Mouse (Mus musculus): ENCODE data around the gene Ddx58.

Gene Ddx58

GRCm38 (mm10) chr4:40180046-40180445 is 59.6 kb downstream of the Ddx58 start:
- DNase-seq = no peak

GRCm38 (mm10) chr4:40178584-40178983 is 61.0 kb downstream of the Ddx58 start:
- no peak for DNase-seq

DNA sequence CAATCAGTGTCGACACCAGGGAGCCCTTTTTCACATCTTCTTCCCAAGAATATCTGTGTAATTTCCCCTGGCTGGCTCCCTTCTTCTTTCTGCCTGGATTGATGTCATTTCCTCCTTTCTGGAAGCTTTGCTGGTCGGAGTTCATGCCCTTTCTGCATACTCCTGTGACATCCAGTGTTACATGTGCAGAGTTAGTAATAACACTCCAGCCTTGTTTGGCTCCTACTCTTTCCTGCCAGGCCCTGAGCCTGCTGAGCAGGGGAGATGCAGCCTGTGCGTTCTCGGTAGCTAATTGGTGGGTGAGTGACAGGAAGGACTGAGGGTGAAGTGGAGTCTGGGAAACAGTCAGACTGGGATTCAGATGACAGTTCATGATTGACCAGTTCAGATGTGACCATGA is 65.3 kb downstream of the Ddx58 start:
- DNase-seq = no peak

DNA sequence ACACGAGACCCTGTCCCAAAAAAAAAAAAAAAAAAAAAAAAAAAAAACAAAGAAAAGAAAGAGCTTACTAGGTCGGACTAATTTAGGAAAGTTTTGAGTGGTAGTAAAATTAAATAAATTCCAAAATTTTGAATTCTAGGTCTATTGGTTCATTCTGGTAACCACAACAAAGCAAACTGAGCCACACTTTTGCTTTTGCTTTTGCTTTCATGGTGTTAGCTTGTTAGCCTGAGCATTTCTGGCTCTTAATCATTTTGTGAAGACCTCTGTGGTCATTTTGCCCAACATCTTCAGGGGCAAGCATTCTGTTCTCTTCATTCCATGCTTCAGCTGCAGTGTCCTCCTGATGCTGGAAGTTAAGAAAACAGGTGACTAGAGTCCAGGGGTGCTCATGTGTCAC is 67.3 kb downstream of the Ddx58 start:
- no peak for DNase-seq

DNA sequence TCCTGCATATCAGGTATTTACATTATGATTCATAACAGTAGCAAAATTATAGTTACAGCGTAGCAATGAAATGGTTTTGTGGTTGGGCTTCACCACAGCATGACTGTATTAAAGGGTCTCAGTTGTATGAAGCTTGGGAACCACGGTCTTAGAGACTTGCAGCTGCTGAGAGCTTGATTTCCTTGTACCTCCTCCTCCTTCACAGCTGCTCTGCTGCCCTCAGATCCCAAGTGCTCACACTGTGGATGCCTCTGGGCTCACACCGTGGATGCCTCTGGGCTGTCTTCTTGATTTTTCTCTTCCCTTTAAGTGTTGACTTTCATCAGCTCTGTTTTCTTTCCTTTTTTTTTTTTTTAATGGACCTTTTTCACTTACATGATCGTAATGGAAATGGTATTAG is 68.2 kb downstream of the Ddx58 start:
- DNase-seq = no peak

DNA sequence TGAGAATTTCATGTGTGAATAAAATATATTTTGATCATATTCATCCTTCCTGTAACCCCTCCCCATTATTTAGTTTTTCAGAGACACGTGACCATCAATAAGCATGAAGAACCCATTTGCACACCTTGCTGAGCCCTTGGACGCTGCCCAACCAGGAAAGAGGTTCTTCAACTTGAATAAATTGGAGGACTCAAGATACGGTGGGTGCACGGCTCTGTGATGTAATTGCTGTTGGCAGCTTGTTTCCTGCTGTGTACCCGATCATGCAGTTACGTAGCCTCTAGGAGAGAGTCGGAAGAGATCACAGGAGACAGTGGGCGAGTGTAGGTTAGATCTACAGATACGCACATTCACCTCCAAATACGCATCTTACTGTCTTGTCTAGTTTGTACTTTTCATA is 76.0 kb downstream of the Ddx58 start:
- no peak for DNase-seq

DNA sequence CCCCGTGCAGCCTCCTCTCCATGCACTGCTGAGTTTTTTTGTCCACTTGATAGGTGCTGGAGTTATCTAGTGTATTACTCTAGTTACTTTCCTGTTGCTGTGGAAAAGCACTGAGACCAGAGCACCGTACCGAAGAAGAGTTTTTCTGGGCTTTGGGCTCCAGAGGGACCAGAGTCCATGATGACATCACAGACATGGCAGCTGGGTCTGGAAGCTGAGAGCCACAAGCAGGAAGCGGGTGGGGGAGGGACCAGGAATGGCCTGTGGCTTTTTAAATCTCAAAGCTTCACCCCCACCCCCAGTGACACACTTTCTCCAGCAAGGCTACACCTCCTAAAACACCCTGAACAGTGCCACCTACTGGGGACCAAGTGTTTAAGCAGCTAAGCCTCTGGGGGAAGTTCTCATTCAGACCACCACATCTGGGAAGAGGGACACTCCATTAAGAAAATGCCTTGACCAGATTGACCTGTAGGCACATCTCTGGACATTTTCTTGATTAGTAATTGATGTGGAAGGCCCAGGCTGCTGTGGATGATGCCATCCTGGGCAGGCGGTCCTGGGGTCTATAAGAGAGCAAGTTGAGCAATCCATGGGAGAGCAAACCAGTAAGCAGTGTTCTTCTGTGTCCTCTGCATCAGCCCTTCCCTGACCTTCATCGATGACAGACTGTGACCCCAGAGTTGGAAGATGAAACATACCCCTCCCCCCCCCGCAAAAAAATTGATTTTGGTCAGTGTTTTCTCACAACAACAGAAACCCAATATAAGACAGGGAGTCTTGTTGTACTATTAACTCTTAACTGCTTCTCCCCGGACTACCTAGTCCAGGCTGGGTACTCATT is 78.8 kb downstream of the Ddx58 start:
- no peak for DNase-seq

- no peak for DNase-seq
Measured at GRCm38 (mm10) chr4:40158224-40158540, 81.4 kb downstream of the Ddx58 start.

- DNase-seq = no peak
Measured at GRCm38 (mm10) chr4:40157500-40158223, 82.0 kb downstream of the Ddx58 start.

DNA sequence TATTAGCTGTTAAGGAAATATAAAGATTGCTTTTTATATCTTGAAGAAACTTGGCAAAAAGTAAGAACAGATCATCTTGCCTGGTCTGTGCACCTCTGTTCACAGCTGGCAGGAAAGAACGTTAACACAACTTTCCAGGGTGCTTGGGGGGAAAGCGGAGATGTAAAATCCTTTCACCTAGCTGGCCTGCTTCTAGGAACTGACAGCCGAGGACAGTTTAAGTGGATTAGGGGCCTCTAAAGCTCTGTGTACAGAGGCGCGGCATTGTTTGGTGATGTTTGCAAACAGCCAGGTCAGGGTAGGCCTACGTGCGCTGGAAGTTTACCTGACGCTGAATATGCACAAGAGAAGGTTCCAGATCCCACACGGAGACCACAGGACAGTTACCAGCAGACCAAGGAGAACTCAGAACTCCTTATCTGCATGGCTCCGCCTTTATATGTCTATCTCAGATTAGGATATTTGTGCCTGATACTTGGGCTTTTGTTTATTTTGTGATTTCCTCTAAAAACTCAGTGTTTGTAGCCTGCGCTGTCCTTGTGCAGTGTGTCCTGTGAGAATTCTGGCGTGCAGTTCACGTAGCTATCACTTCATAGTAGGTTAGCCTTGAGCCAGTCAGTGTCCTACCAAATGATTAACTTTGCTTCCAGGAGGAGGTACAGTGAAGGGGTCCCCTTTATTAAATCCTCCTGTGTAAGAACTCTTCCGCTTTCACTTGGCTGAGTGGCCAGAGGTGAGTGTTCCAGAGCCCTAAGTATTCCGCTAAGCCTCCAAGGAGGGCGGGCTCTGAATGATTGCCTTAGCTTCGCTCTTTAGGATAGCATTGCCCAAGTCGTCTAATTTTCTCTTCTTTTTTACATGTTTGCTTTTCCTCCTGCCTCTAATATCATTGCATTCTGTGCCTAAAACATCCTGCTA is 82.8 kb downstream of the Ddx58 start:
- no peak for DNase-seq

DNA sequence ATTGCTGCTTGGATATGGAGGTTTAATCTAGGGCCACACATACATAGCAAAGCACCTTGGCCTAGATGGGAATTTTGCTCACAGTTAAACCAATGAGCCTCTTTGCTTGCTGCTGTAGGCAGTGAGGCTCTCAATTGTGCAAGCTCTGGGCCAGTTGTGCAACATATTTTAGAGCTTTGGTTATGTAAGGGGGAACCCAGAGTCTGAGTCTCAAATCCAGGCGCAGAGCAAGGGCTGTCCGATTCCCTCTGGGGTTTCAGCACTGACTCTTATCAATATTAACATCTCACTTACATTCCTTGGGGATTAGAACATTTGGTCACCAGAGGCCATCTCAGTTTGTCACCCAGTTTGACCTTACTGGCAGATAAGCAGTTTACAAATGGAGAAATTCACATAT is 83.5 kb downstream of the Ddx58 start:
- DNase-seq = no peak

GRCm38 (mm10) chr4:40155467-40155999 is 84.1 kb downstream of the Ddx58 start:
- DNase-seq = no peak

DNA sequence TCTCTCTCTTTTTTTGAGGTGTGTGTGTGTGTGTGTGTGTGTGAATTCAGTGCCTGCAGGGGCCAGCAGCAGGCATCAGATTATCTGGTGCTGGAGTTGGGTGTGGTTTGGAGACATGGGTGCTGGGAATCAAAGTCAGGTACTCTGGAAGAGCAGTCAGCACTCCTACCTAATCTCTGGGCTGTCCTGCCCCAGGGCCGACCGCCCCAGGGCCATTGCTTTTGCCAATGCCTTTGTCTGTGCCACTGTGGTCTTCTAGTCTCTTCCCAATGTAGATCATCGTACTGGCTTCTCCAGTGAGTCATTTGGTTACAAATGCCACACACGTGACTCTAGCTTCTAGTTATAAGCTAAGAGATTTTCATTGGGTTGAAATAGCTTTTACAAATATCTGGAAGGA is 84.9 kb downstream of the Ddx58 start:
- no peak for DNase-seq

Data from spleen, adult 18-20 months (tissue).